Mouse (Mus musculus): ENCODE measurements around the gene Krtap24-1.

The Krtap24-1 gene

DNA sequence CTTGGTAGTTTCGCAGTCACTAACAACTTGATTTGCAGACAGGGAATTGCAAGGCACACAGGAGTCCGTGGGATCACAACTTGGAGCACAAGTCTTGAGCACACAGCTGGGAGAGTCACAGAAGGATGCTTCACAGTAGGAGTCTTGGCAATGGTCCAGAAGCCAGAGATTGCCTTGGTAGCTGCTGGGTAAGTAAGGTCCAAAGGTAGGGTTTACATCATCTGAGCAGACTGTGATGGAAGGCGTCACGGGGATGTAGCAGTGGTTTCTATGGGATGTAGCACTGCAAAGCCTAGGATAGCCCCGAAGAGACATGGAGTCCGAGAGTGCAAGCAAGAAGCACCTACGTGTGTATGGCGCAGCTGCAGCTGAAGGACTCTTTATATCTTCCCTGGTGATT lies at the start of gene Krtap24-1:
Gene Krtap24-1, minus strand, starts transcription at position 358 of the 400 bp plus-strand sequence.
- no peak for DNase-seq (ENCODE audit: low read depth)

DNA sequence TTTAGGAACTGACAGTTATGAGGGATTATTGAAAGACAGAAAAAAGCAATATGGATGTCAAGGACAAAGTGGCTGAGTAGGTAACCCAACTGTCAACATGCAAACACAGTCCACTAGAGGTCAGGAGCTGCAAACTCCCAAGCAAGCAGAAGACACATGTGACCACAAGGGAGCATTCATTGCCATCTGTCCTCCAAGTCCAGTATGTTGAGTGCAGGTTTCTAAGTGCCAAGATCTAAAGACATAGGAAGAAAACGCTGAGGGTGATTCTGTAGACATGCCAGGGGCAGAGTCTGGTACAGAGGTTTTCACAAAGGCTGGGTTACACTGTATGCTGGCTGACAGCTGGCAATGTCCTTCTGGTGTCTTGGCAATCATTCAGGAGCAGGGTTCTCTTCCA lies 45.3 kb upstream of the Krtap24-1 start:
- DNase-seq (ENCODE audit: low read depth) = no peak

DNA sequence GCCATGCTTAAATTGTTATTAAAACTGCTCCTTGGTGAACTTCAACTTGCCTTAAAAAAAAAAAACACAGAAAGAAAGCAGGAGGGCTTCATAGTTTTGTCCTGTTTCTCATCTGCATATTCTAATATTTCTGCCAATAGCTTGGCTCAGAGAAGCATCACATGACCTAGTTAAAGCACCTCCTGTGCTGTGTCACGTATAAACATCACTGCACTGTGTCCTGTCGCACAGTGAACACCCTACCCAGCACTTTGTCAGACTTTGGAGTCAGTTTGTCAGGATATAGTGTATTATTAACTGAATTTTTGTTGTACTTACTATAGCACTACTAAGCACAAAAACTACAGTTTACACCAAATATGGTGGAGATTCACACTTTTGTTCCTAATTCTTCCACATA lies 39.9 kb upstream of the Krtap24-1 start:
- no peak for DNase-seq (ENCODE audit: low read depth)

DNA sequence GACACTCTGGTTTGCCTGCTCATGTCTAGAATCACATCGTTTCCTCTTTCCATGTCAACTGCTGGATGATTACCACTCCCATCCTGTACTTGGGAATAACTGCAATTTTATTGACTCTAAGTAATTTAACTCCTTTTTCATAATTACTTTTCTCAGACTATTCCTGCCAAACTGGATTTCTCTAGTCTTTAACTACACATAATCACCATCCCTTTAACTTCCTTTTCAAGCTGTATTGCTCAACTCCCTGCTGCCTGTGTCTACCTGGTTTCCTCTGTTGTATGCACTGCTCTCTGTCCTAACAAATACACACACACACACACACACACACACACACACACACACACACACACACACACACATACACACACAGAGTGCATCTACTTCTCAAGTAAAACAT lies 39.0 kb upstream of the Krtap24-1 start:
- no peak for DNase-seq (ENCODE audit: low read depth)

DNA sequence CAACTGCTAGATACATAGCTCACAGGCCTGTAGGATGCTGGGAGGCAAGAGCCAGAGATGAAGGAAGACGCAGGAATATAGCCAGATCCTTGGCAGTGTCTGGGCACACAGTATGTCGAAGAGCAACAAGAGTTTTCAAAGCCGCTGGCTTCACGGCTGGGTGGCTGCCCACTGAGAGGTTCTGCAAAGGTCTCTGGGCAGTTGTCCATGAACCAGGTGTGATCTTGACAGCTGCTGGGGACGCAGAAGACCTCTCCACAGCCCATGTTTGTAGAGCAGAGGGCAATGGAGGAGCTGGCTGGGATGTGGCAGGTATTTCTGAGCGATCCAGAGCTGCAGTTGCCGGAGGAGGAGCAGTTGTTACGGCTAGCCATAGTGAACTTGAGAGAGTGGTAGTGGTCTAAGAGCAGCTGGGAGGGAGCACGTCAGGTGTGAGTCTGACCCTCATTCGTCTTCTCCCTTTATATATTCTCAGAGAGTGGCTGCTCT lies 35.3 kb upstream of the Krtap24-1 start, which contains the start of gene Krtap26-1:
Gene Krtap26-1, minus strand, starts transcription at position 439 of the 489 bp plus-strand sequence.
- no peak for DNase-seq (ENCODE audit: low read depth)

DNA sequence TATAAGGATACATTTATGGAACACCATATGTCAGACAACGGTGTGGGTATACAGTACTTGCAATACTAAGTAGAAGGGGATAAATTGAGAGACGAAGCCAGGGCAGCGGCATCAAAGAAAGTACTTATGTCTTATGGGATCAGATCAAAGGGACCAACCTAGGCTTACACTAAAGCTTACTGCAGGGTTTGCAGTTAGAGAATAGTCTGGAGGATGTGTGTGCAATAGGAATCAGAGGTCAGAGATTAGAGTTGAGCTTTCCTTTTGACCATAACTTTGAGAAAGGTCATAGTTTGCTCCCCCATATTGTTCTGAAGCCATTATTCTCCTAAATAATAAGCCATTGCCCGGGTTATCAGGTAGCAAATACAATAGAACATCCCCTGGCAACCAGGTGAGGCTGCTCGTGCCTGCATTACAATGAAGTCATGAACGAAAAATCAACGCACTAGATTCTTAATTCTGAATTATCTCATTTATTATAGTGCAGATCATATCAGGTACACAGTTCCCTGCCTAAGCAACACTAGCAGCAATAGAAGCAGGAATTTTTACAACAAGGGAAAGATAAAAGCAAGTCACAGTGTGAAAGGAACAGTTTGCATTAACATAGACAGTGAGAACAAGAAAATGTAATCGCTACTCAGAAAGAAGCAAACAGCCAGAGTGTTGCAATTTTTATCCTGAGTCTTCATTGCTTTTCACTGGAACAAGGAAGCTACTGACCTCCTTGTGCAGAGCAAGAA lies 34.5 kb upstream of the Krtap24-1 start:
- DNase-seq (ENCODE audit: low read depth) = no peak

DNA sequence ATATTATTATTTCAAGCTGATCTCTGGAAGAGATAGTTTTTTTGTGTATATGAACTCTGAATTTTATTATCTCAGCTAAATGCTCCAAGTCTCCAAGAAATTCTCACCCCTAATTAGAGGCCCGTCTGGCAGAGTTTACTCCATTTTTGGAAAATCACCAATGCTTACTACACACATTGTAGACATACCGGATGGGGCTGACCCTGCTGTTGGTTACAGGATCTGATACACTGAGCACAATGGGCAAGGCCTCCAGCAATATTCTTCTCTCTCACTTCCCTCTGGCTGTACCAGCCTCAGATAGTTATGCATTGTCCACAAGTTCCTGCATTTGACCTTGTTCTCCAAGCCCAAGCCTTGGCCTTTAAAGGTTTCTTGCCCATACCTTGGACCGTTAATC lies 28.0 kb upstream of the Krtap24-1 start:
- DNase-seq (ENCODE audit: low read depth) = no peak

DNA sequence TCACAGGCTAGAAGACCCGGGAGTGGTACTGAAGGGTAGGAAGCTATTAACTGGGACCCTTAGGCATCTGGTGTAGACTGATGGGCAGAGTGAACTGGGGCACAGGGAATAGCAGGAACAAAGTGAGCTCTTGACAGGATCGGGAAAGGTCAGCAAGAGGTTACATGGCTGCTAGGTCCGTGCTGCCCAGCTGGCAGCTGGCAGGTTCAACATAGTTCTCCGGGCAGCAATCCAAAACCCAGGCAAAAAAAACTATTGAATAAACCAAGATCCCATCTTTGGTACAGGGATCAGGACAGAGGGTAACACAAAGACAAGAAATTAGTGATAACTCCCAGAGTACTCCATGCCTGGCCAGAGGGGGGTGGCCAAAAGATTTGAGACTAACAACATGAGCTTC lies 23.1 kb upstream of the Krtap24-1 start:
- no peak for DNase-seq (ENCODE audit: low read depth)

DNA sequence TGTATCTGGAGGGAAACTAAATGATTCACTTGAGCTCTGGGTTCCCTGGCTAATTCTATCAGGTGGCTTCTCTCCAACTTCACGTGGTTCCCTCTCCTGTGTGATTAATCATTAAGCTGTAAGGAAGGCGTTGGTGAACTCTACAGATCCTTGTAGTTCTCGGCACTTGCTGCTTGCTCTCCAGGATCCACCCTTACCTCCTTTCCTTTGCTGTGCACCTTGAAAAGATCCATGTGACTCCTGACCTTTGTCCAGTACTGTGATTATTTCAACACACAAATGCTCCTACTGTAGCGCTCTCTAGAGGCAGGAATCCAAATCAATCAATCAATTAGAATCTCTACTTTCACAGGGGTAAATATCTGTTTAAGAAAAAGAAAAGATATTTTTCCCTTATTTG lies 19.4 kb upstream of the Krtap24-1 start:
- no peak for DNase-seq (ENCODE audit: low read depth)

DNA sequence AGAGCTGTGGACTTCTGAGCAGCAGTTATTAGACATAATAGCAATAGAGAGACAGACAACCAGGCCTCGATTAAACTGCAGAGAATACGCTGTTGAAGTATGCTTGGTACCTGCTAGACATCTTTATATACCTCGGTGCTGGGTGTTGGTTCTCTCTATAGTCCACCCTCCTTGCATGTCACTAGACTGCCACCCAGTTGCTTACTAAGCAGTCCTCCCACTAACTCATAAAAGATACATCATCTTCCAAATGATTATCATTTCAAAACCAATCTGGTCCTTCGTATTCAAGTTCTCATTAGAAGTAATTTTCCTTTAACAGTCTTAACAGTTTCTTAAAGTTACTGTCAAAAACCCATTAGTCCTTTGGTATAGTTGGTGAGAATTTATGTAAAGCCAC lies 15.5 kb upstream of the Krtap24-1 start, which contains the start of gene 2310079G19Rik:
Gene 2310079G19Rik, minus strand, starts transcription at position 101 of the 400 bp plus-strand sequence.
- no peak for DNase-seq (ENCODE audit: low read depth)

DNA sequence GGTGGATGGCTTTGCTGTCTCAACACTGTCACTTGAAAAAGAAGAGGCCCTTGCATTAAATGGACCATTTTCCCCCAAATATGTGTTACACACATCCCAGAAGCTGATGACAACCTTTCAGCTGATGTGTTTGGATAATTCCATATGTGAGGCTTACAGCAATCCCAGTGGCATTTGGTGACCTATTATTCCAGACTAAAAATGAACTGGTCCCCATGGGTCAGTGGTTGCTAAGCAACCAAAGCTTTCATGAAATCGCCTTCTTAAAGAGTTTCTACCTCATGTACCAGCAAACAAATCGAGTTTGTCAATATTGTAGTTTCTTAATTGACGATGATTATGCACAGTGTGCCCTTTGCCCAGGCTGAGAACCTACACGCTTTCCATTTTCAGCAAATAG lies 633 bp upstream of the Krtap24-1 start:
- no peak for DNase-seq (ENCODE audit: low read depth)

DNA sequence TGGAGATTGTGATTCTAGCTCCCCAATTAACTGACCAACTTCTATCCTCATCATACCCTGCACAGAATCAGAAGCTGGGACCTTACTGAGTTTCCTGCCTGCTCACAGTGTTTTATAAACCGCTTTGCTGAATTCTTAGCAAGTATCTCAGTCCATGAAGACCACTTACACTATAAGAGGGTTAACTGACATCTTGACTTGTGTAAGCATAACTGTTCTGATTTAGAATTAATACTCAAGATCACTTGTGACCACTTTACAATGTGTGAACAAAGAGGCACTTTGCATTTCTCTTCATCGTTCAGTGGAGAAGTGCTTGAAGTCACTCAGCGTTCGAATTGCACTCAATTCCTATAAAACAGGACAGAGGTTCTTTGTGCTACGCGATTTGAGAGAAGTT lies 7.5 kb downstream of the Krtap24-1 start:
- DNase-seq (ENCODE audit: low read depth) = no peak

DNA sequence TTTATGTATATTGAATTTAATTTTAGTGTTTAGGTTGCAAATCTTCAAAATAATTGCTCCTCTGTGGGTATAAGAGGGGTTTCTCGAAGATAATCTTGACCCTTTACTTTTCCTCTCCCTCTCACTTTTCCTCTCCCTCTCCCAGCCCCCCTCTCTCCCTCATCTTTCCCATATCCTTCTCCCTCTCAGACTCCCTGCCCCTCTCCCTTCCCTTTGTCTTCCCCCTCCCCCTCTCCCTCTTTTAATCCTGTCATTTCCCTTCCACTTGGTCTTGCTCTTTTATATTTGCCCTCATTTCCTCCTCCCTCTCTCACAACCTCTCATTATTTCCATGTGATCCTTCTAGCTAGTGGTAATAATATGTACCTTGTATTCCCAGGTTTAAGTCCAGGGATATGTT lies 9.6 kb downstream of the Krtap24-1 start:
- no peak for DNase-seq (ENCODE audit: low read depth)

DNA sequence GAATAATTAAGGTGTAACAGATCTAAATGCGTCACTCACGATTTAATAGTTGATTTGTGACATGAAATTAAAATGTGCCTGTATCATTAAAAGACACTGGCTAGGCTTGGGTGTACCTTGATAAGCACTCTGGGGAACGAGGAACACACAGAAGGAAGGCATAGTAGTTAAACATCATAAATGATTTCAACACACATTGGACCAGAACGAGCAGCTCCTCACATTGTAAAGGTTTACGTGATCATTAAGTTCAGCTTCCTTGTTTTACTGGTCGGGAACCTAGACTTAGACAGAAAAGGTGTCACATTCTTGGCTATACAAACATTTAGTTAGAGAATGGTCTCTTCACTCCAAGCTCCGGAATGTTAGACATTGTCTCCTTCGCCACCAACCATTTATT lies 11.8 kb downstream of the Krtap24-1 start:
- no peak for DNase-seq (ENCODE audit: low read depth)

DNA sequence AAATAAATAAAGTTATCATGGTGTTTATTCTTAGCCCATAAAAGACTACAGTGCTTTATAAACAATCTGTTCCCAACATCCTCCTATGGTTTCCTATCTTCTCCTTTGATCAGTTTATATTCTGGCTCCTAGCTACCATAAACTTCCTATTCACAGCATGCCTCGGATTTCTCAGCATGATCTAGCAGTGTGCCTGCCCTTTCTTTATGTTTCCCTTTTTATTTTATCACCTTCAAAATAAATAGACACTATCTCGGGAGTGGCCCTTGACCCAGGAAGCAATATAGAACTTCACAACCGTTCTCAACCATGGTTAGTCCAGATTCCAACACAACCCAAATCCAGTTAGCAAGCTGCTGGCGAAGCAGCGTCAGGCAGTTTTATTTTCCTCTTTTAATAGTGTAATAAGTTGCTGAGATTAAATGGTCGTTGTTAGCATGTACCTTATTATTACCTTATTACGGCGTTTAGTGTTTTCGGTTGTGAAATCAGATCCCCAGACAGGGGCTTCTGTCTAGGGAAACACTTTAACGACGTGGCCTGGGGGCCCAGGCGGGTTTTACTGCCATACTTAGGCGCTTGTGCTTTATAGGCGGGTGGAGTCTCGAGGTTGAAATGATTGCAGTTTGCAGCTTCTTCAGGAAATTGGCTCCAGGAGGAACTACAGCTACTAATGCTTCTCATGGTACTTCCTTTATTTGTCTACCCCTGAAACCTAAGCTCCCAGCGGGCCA lies 12.4 kb downstream of the Krtap24-1 start:
- no peak for DNase-seq (ENCODE audit: low read depth)

DNA sequence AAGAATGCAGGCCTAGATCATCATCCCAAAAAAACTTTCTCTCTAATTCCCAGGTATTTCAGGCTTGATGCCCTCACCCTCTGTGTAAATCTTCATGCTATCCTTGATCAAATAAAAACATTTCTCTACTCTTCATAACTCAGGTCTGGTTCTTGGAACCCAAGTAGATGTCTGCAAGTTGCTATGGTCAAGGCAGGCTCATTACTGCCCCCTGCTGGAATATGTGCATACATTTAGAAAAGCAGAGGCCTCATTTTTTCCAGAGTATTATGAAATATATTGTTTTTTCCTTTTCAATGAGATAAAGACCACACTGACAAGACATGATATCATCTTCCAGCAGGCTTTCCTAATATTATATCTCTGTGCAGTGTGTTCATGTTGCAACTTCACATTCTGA lies 19.3 kb downstream of the Krtap24-1 start:
- no peak for DNase-seq (ENCODE audit: low read depth)

DNA sequence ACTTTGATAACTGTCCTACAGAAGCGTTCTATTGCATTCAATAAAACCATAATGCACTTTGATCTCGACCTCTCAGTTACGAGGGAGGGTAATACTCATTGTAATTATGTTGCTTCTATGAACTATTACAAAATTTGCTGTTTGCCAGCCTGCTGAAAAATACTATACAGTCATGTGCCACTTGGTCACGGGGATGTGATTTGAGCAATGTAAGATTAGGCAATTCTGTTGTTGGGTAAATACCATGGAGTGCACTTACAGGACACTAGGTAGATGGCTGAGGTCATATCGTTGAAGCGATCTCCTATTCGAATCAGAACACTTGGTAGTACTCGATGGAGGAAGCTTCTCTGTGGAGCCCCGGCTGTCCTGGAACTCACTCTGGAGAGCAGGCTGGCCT lies 28.7 kb downstream of the Krtap24-1 start:
- no peak for DNase-seq (ENCODE audit: low read depth)

DNA sequence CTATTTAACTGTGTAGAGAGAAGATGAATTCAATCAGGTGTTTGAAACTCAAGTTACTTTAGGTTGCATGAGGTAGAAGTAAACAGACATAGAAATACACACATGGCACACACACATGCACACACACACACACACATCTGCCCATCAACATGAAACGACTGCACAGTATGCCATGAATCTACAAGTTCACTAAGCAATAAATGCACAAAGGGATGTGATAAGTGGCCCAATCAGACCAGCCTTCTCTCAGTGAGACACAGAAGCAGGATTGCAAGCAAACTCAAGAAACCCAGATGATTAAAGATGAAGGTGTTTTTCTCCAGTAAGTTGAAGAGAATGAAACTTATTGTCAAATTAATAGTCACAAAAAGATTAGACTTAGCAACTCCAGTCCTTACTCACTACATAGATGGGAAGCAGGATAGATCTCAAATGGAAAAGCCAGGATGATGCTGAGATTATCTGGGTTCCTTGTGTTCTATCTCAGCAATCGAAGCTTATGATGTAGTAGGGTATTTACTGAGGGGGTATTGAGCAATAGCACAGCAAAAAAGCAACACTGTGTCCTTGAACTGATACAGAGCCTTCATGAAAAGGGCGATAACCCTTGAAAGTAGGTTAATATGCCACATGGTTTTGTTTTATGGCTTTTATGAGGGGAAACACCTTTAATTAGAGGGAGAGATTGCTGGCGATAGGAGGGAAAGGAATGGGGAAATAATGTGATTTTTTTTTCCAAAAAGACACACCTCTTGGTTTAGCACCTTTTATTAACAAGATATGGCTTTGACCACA lies 36.0 kb downstream of the Krtap24-1 start:
- no peak for DNase-seq (ENCODE audit: low read depth)

DNA sequence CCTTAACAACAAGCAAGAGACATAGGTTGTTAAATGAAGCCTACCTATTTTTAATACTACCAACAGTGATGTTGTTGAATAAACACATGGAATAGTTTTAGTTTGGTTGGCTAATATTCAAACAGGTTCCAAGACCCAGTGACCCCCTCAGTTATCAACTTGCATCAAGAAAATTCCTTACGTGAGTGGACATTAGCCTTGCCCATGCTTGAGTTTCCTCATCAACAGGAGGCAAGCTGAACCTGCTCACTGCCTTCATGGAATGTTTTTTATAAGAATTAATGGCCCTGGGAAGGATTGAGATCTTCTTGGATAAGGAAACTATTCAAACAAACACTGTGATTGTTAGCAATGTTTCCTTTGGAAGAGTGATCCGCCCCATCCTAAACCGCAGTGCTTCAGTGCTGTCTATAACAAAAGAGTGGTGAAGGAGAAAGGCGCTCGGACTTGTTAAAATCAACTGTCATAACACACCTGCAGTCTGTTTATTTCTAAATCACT lies 39.1 kb downstream of the Krtap24-1 start:
- DNase-seq (ENCODE audit: low read depth) = no peak

DNA sequence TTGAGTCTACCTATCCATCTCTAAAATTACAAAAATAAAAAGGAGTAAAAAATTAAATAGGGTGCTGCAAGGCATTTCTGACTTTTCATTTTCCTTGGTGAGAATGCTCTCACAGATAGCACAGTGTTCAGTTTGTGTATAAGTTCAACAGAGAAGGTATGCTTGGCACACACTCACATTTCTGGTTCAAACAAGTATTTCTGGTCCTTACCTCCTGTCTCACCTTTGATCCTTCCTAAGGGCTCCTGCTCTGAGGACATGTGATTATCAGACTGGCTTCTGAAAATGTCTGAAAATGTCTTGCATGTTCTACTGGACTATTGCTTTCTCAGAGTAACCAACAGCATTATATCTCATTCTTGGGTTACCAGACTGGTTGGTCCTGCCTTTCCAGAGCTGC lies 41.9 kb downstream of the Krtap24-1 start:
- no peak for DNase-seq (ENCODE audit: low read depth)

DNA sequence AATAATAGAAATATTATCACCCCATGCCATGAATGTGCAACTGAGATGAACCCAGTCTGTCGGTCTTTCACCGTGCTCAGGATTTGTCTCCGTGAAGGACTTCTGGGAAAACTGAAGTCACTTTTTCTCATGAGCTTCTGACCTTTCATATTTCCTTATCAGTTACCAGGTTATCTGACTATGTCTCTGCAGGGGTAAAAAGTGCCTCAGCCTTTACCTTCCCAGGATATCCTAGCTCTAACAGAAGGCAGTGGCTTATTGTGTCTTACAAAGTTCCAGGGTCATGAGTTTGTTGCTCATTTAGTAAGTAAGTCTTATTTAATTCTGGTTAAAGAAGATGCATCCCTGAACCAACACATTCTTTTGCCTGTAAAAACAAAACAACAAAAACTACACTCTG lies 42.3 kb downstream of the Krtap24-1 start:
- no peak for DNase-seq (ENCODE audit: low read depth)

DNA sequence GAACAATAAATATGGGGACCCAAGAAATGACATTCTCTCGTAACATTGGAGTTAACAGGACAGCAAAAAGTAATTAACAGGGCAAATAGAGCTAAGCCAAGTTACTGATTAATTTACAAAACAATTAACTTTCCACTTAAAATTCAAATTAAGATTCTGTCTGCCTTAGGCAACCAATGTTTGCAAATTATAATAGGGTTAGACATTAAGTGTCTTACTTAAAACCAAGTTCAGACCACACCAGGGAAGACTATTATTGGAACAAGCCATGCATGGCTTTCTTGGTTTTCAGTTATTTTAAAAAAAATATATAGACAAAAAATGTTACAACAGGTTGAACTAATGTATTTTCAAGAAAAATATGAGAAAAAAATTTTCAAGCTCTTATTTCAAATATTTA lies 43.0 kb downstream of the Krtap24-1 start:
- no peak for DNase-seq (ENCODE audit: low read depth)
